Mouse (Mus musculus) cerebellum, adult 2 months (tissue): ENCODE measurements around the gene Sowahb. TPM values are rescaled to one million over a fixed set of nuclear protein-coding genes. Genes with fewer than 3 reads are reported as not detected.
"Not testable (repeated sequence)": the region's sequence is repeated elsewhere in the genome, so short reads cannot be mapped to it uniquely, and the experiment has no call there.

ENCODE experiments used
- DNase-seq, 2 experiments: peaks; one replicate each; pipeline ENCODE4 v3.0.0; 2021
- H3K27ac ChIP-seq: fragments of 200-500 bp; 2 replicates; pipeline ENCODE4 v1.5.1; 2012; ENCODE audit warnings: low read length, control low read depth, inconsistent platforms; ENCODE audit not compliant: insufficient read depth
- H3K27me3 ChIP-seq: fragments of 200-500 bp; 2 replicates; pipeline ENCODE4 v1.6.1; 2012; ENCODE audit warnings: inconsistent platforms, mild to moderate bottlenecking, low read length, moderate library complexity; ENCODE audit not compliant: control insufficient read depth, insufficient read depth
- H3K4me1 ChIP-seq: fragments of 200-500 bp; 2 replicates; pipeline ENCODE4 v1.6.1; 2011; ENCODE audit warnings: low read length; ENCODE audit not compliant: control insufficient read depth, insufficient read depth
- H3K4me3 ChIP-seq: fragments of 200-500 bp; replicated peaks from 2 replicates; pipeline ENCODE3; 2011; ENCODE audit warnings: mild to moderate bottlenecking, low read depth, low read length, control low read depth; ENCODE audit not compliant: insufficient read depth
- CTCF ChIP-seq: fragments of 200-500 bp; IDR thresholded peaks from 2 replicates; pipeline ENCODE4 v1.5.1; 2011; ENCODE audit warnings: low read depth, mild to moderate bottlenecking, control low read depth, low read length, moderate library complexity, borderline replicate concordance; ENCODE audit not compliant: insufficient read depth
- POLR2A ChIP-seq: fragments of 200-500 bp; IDR thresholded peaks from 2 replicates; pipeline ENCODE4 v1.6.1; 2011; ENCODE audit warnings: low read length, control low read depth, borderline replicate concordance; ENCODE audit not compliant: insufficient read depth
- WGBS: fragments of 180-500 bp; shearing (Covaris S2); methylation state at CpG from one replicate; pipeline ENCODE4 v1.1.7; 2018; 5-methylcytosine and 5-hydroxymethylcytosine counted together
- polyA plus RNA-seq: library from polyadenylated mRNA; depleted of rRNA; stranded (reverse); fragments of >200 nt; gene quantifications from 2 replicates; pipeline ENCODE4 v1.2.3, GENCODE M21; 2012

Sowahb gene
- polyA plus RNA-seq, 1 experiment = 17.0 TPM

DNA sequence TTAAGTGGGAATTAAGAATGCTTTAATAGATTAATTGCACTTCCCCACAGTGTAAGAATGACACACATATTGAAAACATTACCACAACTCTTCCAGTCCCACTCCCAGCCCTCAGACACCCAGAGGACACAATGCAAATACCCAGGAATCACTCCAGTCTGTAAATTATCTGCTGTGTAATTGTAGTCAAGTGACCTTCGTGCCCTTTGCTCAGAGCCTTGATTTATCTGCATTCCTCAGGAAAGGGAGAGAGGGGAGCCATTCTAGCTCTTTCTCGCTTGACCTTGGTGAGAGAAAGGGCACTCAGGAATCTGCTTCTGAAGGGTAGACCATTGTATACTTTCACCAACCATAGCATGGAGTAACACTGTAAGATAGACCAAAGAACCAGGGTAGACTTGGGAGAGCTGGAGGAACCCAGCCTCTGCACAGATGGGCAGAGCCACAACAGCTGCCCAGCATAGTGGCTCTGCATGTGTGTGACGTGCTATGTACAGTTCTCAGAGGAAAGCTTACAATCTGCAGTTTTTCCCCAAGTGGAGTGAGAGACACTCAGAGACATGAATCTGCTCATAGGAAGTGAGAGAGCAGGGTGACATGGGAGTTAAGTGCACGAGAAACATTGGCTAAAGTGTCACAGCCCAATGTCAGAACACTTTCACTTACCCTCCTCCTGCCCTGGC lies 18.2 kb downstream of the Sowahb start:
- no peak for TF ChIP-seq CTCF
- no peak for TF ChIP-seq POLR2A
- Histone ChIP-seq H3K27me3 (no peaks in the 10 kb centered on the region), H3K4me1 (no peaks in the 10 kb centered on the region; the same call in 1 of the 2 replicates), H3K4me3 (no peak overlapping the region), H3K27ac (no peak overlapping the region)
- WGBS = 78% methylated on average over 4 of the region's 4 CpGs
- no peak for DNase-seq

DNA sequence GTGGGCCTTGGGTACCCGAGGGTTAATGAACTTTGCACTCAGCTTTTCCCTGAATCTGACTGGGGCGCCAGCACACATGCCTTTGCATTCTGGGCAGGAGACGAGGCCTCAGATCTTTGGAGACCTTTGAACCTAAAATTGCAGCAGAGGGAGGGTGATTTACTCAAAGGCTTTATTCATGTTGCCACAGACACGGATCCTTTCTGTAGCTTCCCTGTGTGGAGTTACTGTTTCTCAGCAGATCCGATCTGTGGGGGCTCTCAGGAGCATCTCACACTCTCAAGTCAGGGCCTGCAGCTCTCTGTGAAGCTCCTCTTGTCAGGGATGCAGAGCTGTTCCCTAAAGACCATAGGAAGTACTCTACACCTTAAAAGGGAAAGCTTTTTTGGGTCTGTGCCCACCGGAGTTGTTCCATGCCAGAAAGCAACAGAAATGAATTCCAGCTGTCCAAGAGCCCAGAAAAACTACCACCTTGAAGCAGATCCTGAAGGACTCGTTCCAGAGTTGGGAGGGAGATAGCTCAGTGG lies 20.0 kb downstream of the Sowahb start:
- no peak for TF ChIP-seq POLR2A
- TF ChIP-seq CTCF = no peak
- no peak for DNase-seq
- H3K4me1 ChIP-seq = 0 out of 2 replicates have a peak, but pooled peaks cover 2% of the 10 kb centered on the region
- WGBS = 47% methylated on average over 7 of the region's 7 CpGs
- H3K27ac ChIP-seq = no peak overlapping the region
- H3K27me3 ChIP-seq = no peaks in the 10 kb centered on the region
- no peak overlapping the region for H3K4me3 ChIP-seq

DNA sequence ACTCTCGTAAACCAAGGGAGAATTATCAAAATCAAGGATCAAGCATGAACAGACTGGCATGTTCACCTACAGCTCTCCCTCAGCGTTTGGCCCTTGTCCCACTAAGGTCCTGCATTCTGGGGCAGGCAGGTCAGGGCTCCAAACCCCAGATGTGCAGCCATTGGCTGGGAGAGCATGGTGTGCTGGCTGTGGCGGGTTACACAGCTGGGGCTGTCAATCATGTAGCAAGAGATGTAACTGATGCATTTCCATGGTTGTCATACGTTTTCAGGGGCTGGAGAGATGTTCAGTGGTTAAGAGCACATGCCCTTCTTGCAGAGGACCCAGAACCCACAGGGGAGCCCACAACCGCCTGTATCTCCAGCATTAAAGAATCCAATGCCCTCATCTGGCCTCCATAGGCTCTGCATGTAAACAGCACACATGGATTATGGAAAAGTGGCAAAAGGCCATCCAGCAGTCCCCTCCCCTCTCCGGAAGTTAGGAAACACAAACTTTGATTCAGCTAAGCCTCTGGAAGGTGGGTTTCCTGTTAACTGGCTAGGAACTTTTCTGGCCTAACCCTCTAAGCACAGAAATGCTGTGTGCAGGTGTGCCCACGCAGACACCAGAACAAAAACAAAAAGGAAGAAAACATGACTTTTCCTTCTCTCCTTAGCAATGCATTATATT lies 22.6 kb downstream of the Sowahb start:
- H3K27ac ChIP-seq = no peak overlapping the region
- 63% methylated on average over 7 of the region's 7 CpGs for WGBS
- 0 out of 2 replicates have a peak, but pooled peaks cover 2% of the 10 kb centered on the region for H3K4me1 ChIP-seq
- H3K4me3 ChIP-seq = no peak overlapping the region
- TF ChIP-seq CTCF (no peak), POLR2A (no peak)
- no peaks in the 10 kb centered on the region for H3K27me3 ChIP-seq
- DNase-seq = no peak

DNA sequence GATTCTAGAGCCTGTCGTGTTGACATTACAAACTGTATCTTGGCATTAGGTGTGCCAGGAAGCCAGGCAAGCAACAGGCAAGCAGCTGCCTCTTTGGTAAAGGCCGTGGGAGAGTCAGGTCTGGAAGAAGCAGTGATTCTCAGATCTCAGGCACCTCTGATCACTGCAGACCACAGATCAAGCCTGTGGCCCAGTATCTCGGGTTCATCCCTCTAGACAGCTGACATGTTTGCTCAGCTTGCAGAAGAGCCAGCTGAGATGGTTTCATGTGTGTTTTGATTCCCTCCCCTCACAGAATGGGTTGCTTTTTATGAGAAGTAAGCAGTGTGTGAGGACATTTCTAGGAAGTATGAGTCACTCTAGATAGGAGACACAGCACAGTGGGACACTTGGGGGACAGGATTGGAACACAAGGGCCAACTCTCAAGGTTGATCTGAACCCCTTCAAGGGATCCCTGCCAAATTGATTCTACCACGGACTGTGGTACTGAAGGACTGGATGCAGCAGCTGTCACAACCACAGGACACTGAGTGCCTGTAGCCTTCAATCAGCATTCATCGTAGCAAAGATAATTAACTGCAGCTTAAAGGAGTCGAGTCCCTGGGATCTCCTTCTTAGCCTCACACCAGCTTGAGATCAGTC lies 24.7 kb downstream of the Sowahb start:
- 0 out of 2 replicates have a peak, but pooled peaks cover 2% of the 10 kb centered on the region for H3K4me1 ChIP-seq
- DNase-seq = no peak
- H3K27me3 ChIP-seq = no peaks in the 10 kb centered on the region
- no peak for TF ChIP-seq POLR2A
- TF ChIP-seq CTCF = no peak
- H3K4me3 ChIP-seq = no peak overlapping the region
- no peak overlapping the region for H3K27ac ChIP-seq
- WGBS = 18% methylated on average over 6 of the region's 6 CpGs

DNA sequence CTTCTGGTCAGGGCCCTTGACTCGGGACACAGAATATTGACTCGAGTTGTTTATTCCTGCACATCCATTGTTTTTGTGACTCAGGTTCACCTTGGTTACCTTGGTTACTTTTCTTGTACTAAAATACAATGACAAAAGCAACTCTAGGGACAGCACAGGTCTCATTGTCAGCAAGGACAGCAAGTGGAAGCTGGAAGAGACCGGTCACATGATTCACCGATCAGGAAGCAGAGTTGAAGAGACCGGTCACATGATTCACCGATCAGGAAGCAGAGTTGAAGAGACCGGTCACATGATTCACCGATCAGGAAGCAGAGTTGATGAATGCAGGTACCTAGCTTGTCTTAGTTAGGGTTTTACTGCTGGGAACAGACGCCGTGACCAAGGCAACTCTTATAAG lies 25.6 kb downstream of the Sowahb start:
- H3K4me1 ChIP-seq, DNase-seq, H3K27ac ChIP-seq, H3K4me3 ChIP-seq, H3K27me3 ChIP-seq: not testable (repeated sequence)
- WGBS = 96% methylated on average over 10 of the region's 10 CpGs

DNA sequence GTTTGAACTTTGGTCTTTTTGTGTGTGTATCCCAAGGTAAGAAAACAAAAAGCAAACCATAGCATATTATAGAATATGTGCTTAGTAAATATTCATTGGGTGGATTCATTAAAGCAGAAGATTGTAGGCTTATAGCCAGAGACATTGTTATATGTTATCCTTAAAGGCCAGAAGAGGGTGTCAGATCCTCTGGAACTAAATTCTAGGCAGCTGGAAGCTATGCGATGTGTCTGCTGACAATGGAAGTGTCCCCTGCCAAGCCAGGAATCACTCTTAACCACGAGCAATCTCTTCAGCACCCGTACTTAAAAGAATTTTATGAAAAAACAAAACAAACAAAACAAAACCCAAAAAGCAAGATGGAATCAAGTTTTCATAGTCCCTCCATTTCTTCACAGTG lies 27.1 kb downstream of the Sowahb start:
- H3K4me1 ChIP-seq = 0 out of 2 replicates have a peak, but pooled peaks cover 2% of the 10 kb centered on the region
- H3K4me3 ChIP-seq = no peak overlapping the region
- DNase-seq = no peak
- 35% methylated on average over 3 of the region's 3 CpGs for WGBS
- TF ChIP-seq POLR2A = no peak
- TF ChIP-seq CTCF = no peak
- H3K27ac ChIP-seq = no peak overlapping the region
- H3K27me3 ChIP-seq = no peaks in the 10 kb centered on the region

DNA sequence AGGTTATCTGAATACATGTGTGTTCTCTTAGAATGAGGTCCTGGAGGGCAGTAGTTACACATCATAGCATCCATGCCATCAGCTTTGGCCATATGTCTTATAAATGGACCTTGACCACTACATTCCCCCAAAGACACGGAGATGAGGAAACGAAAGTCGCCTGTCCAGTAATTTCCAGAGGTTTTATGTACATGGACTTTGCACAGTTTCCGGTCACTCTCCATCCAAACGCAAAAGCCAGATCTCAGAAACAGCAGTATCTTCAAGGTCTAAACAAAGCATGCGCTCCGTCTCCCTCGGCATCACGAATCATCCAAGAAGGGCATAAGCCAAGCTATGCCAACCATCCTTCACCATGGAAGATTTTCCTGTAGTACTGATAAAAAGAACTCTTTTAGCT lies 36.6 kb downstream of the Sowahb start:
- Histone ChIP-seq H3K27ac (no peak overlapping the region), H3K27me3 (no peaks in the 10 kb centered on the region), H3K4me1 (no peaks in the 10 kb centered on the region), H3K4me3 (no peak overlapping the region)
- TF ChIP-seq POLR2A = no peak
- TF ChIP-seq CTCF = no peak
- DNase-seq = no peak
- WGBS = 94% methylated on average over 9 of the region's 9 CpGs

DNA sequence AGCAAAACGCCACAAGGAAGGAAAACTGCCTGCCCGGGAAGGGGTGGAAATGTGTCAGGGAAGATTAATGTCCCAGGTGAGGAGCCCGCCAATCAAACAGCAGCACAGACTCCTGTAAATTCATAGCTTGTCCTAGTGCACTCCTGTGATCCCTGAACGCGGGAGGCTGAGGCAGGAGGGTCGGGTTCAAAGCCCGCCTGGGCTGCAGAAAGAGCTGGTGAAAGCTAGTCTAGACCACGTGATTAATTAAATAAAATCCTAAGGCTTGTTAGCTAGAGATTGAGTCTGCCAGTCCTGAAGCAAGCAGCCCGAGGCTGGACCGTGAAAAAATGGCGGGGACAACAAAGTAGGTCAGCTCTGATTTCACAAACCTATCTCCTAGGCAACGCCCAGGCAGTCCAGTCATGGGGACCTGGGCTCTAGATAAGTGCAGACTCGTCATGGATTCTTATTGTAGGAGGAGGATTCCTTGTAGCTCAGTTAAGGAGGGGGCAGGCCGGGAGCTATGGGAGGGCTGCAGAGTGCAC lies 38.9 kb downstream of the Sowahb start:
- Histone ChIP-seq H3K27me3 (no peaks in the 10 kb centered on the region), H3K4me1 (no peaks in the 10 kb centered on the region), H3K27ac (no peak overlapping the region), H3K4me3 (no peak overlapping the region)
- TF ChIP-seq CTCF = no peak
- TF ChIP-seq POLR2A = no peak
- WGBS = 40% methylated on average over 14 of the region's 14 CpGs
- no peak for DNase-seq
